Mouse (Mus musculus) liver, postnatal 0 days (tissue): ENCODE measurements around the gene 6030468B19Rik. TPM values are rescaled to one million over a fixed set of nuclear protein-coding genes. Genes with fewer than 3 reads are reported as not detected.

Experiments
- ATAC-seq: fragments of 200-750 bp; cut with Nextera tagmentation; 2 replicates; pipeline ENCODE4 v1.8.0; 2017; ENCODE audit warnings: mild to moderate bottlenecking, moderate library complexity
- DNase-seq: peaks from one replicate; pipeline ENCODE4 v3.0.0-alpha.2; 2016
- H3K27ac ChIP-seq: fragments of 300-500 bp; sonication (generic); 2 replicates; pipeline ENCODE4 v1.5.1; 2014; ENCODE audit warnings: antibody characterized with exemption, moderate library complexity, mild to moderate bottlenecking, low read depth
- H3K27me3 ChIP-seq: fragments of 300-500 bp; sonication (generic); 2 replicates; pipeline ENCODE4 v1.6.1; 2014; ENCODE audit warnings: low read length, control low read depth, mixed read lengths; ENCODE audit not compliant: insufficient read depth
- H3K36me3 ChIP-seq: fragments of 300-500 bp; sonication (generic); replicated peaks from 2 replicates; pipeline ENCODE4 v1.6.1; 2014; ENCODE audit warnings: mild to moderate bottlenecking, control low read depth, low read length, moderate library complexity, mixed read lengths; ENCODE audit not compliant: insufficient read depth
- H3K4me1 ChIP-seq: fragments of 300-500 bp; sonication (generic); 2 replicates; pipeline ENCODE4 v1.6.1; 2014; ENCODE audit warnings: antibody characterized with exemption, mild to moderate bottlenecking, control low read depth; ENCODE audit not compliant: insufficient read depth
- H3K4me2 ChIP-seq: fragments of 300-500 bp; sonication (generic); 2 replicates; pipeline ENCODE4 v1.6.1; 2014; ENCODE audit warnings: low read depth, mild to moderate bottlenecking, low read length, moderate library complexity, mixed read lengths
- H3K4me3 ChIP-seq: fragments of 300-500 bp; sonication (generic); 2 replicates; pipeline ENCODE4 v1.5.1; 2014; ENCODE audit warnings: low read depth, low read length
- H3K9ac ChIP-seq: fragments of 300-500 bp; sonication (generic); replicated peaks from 2 replicates; pipeline ENCODE4 v1.6.1; 2014; ENCODE audit warnings: mild to moderate bottlenecking, moderate library complexity
- H3K9me3 ChIP-seq: fragments of 300-500 bp; sonication (generic); 2 replicates; pipeline ENCODE4 v1.6.1; 2016; ENCODE audit warnings: mild to moderate bottlenecking, control low read depth, low read length, mixed read lengths
- CTCF ChIP-seq: sonication (generic); IDR thresholded peaks from 2 replicates; pipeline ENCODE4 v1.5.1; 2016; ENCODE audit warnings: antibody characterized with exemption, low read depth
- EP300 ChIP-seq: IDR thresholded peaks from 2 replicates; pipeline ENCODE4 v1.6.1; 2016; ENCODE audit warnings: antibody characterized with exemption, low read depth, mild to moderate bottlenecking
- WGBS: fragments of 180-500 bp; shearing (Covaris S2); extraction: QIAGEN DNeasy Blood & Tissue Kit; methylation state at CpG from one replicate; pipeline ENCODE4 v1.1.7; 2014; ENCODE audit not compliant: insufficient replicate concordance; 5-methylcytosine and 5-hydroxymethylcytosine counted together
- polyA plus RNA-seq: library from polyadenylated mRNA; unstranded; fragments of >200 nt; fragmentation: Nextera tagmentation; extraction: Ambion mirVana; gene quantifications from 2 replicates; pipeline ENCODE4 v1.2.1, GENCODE M21; 2015

6030468B19Rik gene
- polyA plus RNA-seq, 1 experiment from 2014 or later, result 33.8 TPM

DNA sequence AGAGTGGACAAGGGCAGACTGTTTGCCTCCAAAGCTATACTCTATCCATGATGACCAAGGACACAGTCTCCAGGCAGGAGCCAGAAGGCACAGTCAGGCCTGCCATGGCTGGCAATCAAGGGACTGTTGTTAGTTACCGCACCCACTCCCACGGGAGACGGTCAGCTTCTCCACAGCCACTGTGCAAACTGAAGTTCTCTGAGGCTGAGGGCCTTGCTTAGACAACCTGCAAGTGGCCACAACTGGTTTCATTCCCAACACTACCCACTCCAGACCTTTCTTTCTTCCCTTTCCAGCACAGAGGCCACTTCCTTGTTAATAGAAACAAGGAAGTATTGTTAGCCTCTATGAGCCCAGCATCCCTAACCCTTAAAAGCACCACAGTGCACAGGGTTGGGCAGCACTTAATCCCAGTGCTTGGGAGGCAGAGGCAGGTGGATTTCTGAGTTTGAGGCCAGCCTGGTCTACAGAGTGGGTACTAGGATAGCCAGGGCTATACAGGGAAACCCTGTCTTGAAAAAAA is 5.8 kb downstream of the 6030468B19Rik start:
- TF ChIP-seq CTCF (no peak), EP300 (no peak)
- no peak overlapping the region for H3K4me3 ChIP-seq
- H3K4me2 ChIP-seq, result no peak overlapping the region
- H3K36me3 ChIP-seq, result peaks cover 17% of the 10 kb centered on the region
- H3K4me1 ChIP-seq, result peaks cover 5% of the 10 kb centered on the region; the same call in 1 of the 2 replicates
- 84% methylated on average over 3 of the region's 3 CpGs for WGBS
- H3K9ac ChIP-seq, result no peak overlapping the region
- H3K27ac ChIP-seq, result no peak overlapping the region
- H3K9me3 ChIP-seq, result no peaks in the 10 kb centered on the region
- no peak for DNase-seq
- no peak for ATAC-seq
- H3K27me3 ChIP-seq, result no peaks in the 10 kb centered on the region

DNA sequence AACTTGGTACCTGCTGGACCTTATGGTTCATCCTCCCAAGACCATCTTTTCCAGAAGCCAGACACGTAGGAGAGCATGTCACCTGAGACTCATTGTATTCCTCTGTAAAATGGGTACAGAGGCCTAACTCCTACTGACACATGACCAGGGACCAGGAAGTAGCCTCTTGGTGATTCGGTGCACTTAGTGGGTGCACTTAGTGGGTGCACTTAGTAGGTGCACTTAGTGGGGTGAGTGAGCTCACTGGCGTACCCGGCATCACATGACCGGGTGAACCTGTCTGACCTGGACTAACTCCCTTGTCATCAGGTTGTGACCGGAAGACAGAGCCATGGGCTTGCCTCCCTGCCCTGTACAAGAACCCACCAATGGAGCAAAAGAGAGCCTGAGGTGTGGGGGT is 9.3 kb downstream of the 6030468B19Rik start:
- peaks cover 14% of the 10 kb centered on the region for H3K4me1 ChIP-seq
- H3K9ac ChIP-seq, result no peak overlapping the region
- peaks cover 22% of the 10 kb centered on the region for H3K36me3 ChIP-seq
- H3K4me2 ChIP-seq, result no peak overlapping the region
- DNase-seq, result no peak
- TF ChIP-seq EP300 (no peak), CTCF (no peak)
- 92% methylated on average over 6 of the region's 6 CpGs for WGBS
- no peak overlapping the region for H3K27ac ChIP-seq
- no peaks in the 10 kb centered on the region for H3K27me3 ChIP-seq
- H3K4me3 ChIP-seq, result no peak overlapping the region
- ATAC-seq, result no peak
- H3K9me3 ChIP-seq, result no peaks in the 10 kb centered on the region

DNA sequence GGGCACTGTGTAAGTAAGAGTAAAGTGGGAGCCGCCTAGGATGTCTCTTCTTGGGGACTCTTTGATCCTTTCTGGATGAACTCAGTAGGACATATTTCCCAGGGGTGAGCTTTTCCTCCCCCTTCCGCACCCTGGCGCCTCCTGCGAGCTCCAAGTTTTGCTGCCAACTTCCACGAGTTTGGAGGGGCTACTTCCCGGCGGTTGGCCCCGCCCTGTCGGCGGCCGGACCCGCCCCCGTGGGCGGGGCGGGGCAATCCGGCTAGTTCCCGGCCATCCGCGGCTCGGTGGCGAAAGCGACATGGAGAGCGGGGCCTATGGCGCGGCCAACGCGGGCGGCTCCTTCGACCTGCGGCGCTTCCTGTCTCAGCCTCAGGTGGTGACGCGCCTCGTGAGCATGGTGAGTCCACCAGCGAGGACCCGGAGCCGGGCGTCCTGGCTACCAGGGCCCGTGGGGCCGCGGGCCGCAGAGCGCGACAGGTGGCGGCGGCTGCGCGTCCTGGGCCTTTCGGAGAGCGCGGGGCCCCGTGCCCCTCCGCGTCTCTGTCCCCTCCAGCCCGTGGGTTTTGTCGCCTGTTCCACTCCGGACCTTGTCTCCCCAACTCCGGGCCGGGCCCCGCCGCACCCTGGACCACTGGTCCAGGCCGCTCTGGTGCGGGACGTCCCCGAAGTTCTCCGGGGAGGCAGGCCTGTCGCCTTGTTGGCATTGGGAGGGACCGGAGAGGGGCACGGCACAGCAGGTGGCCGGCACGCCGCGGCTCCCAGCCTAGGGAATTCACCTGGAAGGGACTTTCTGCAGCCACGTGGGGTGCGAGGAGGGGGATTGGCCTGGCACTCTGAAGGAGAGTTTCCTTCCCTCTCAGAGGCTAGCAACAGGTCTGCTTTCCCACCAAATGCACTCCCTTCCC is 12.2 kb downstream of the 6030468B19Rik start, which contains the start of the genes Gm20708 and Syngr2:
Gene Gm20708 (plus strand): TSS at position 262 of the 905 bp plus-strand sequence.
Gene Syngr2 (plus strand): TSS at position 262 of the 905 bp plus-strand sequence.
- H3K4me2 ChIP-seq, result peak within 1 kb of the TSS; percentile 99
- H3K9ac ChIP-seq, result peak within 1 kb of the TSS; percentile 95
- peak within 1 kb of the TSS; percentile 96 for H3K4me3 ChIP-seq
- no peaks in the 10 kb centered on the region for H3K9me3 ChIP-seq
- no peaks in the 10 kb centered on the region for H3K27me3 ChIP-seq
- H3K36me3 ChIP-seq, result peaks cover 43% of the 10 kb centered on the region
- H3K4me1 ChIP-seq, result peaks cover 22% of the 10 kb centered on the region
- WGBS, result under 1% methylated on average over 65 of the region's 75 CpGs
- TF ChIP-seq CTCF, result no peak
- TF ChIP-seq EP300, result no peak
- ATAC-seq (peak; percentile 69), DNase-seq (peak; percentile 88)
- peak within 1 kb of the TSS; percentile 92 for H3K27ac ChIP-seq

DNA sequence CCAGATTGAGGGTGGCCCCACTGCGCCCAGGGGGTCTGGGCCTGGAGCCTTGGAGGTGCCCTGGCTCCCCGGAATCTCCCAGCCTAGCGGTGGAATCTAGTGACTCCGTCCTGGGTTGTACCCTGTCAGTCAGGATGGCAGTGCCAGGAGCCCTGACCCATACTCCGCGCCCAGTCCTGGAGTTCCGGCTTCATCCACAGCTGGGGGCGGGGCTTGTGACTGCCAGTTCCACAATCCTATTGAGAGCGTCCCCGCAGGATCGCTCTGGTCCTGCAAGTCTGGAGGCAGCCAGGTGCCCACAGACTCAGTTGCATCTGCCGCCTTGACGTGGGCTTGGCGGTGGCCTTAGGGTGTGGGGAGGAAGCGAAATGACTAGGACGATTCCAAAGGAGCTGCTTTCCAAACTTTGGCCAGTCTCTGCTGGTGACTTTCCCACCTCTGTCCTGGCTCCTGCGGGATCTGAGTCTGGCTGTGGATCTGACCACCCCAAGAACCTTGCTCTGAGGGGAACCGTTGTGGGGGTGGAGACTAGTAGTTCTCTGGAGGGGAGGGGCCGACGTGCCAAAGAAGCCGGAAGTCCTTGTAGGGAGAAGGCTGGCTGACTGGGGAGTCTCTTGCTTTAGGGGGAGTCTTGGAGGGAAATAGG is 13.1 kb downstream of the 6030468B19Rik start:
- no peaks in the 10 kb centered on the region for H3K27me3 ChIP-seq
- H3K4me2 ChIP-seq, result peak overlapping the region; percentile 99
- peaks cover 51% of the 10 kb centered on the region for H3K36me3 ChIP-seq
- ATAC-seq (peak; percentile 85), DNase-seq (peak; percentile 94)
- H3K9me3 ChIP-seq, result no peaks in the 10 kb centered on the region
- peak; percentile 75 for TF ChIP-seq CTCF
- TF ChIP-seq EP300, result no peak
- H3K27ac ChIP-seq, result peak overlapping the region; percentile 92
- WGBS, result under 1% methylated on average over 21 of the region's 21 CpGs
- peaks cover 22% of the 10 kb centered on the region for H3K4me1 ChIP-seq
- H3K4me3 ChIP-seq, result peak overlapping the region; percentile 96
- H3K9ac ChIP-seq, result peak overlapping the region; percentile 95

DNA sequence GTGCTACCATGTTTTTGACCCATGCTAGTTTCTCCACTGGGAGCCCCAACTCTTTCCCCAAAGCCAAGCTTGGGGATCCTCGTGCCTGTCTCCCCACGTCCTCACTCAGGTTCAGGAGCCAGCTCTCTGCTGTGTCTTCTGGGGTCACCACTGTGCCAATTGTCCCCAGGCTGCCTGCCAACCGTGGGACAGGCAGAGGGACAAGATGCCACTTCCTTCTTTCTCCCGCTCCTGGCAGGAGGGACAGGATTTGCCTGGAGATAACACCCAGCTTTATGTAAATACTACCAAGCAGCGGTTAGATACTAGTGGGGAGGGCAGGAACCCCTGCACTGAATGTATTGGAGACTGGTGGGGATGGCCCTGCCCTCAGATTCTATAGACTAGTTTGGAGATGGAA is 16.4 kb downstream of the 6030468B19Rik start:
- no peak for DNase-seq
- Histone ChIP-seq H3K27ac (peak overlapping the region; percentile 45; the same call in 1 of the 2 replicates), H3K36me3 (peaks cover 73% of the 10 kb centered on the region), H3K9ac (no peak overlapping the region), H3K27me3 (no peaks in the 10 kb centered on the region), H3K4me2 (no peak overlapping the region), H3K4me3 (no peak overlapping the region), H3K4me1 (peaks cover 22% of the 10 kb centered on the region), H3K9me3 (no peaks in the 10 kb centered on the region)
- TF ChIP-seq EP300, result no peak
- TF ChIP-seq CTCF, result no peak
- no peak for ATAC-seq
- WGBS, result 49% methylated on average over 5 of the region's 5 CpGs
